Mouse (Mus musculus) heart, adult 2 months (tissue): ENCODE results near the gene Nr2f2. TPM values are rescaled to one million over a fixed set of nuclear protein-coding genes. Genes with fewer than 3 reads are reported as not detected.

Experiments
- DNase-seq, 2 experiments: peaks; one replicate each; pipeline ENCODE4 v3.0.0; 2021
- H3K27ac ChIP-seq: fragments of 200-600 bp; 2 replicates; pipeline ENCODE4 v1.8.1; 2022
- H3K27me3 ChIP-seq: fragments of 200-500 bp; 2 replicates; pipeline ENCODE4 v1.6.1; 2012; ENCODE audit warnings: mild to moderate bottlenecking, low read length, inconsistent platforms, mixed read lengths; ENCODE audit not compliant: control insufficient read depth, insufficient read depth
- H3K36me3 ChIP-seq: fragments of 200-500 bp; 2 replicates; pipeline ENCODE4 v1.6.1; 2012; ENCODE audit warnings: low read length, inconsistent platforms; ENCODE audit not compliant: control insufficient read depth, insufficient read depth
- H3K4me1 ChIP-seq: fragments of 200-500 bp; 2 replicates; pipeline ENCODE4 v1.6.1; 2011; ENCODE audit warnings: low read length; ENCODE audit not compliant: control insufficient read depth, insufficient read depth
- H3K4me3 ChIP-seq: fragments of 200-600 bp; 2 replicates; pipeline ENCODE4 v1.8.1; 2022
- H3K79me2 ChIP-seq: fragments of 200-500 bp; replicated peaks from 2 replicates; pipeline ENCODE4 v1.6.1; 2012; ENCODE audit warnings: mild to moderate bottlenecking, inconsistent platforms, low read length, moderate library complexity, mixed read lengths; ENCODE audit not compliant: control insufficient read depth, insufficient read depth
- H3K9ac ChIP-seq: fragments of 200-500 bp; 2 replicates; pipeline ENCODE4 v1.6.1; 2012; ENCODE audit warnings: low read depth, mild to moderate bottlenecking, control low read depth, inconsistent platforms, low read length, mixed read lengths
- CTCF ChIP-seq: fragments of 200-600 bp; IDR thresholded peaks from 2 replicates; pipeline ENCODE4 v1.8.1; 2022; ENCODE audit warnings: antibody characterized with exemption, mild to moderate bottlenecking, moderate library complexity
- EP300 ChIP-seq: fragments of 200-500 bp; IDR thresholded peaks from 2 replicates; pipeline ENCODE4 v1.6.1; 2011; ENCODE audit warnings: low read depth, low read length, control low read depth; ENCODE audit not compliant: insufficient read depth
- POLR2A ChIP-seq: fragments of 200-500 bp; IDR thresholded peaks from 2 replicates; pipeline ENCODE4 v1.6.1; 2011; ENCODE audit warnings: mild to moderate bottlenecking, low read depth, low read length, control low read depth; ENCODE audit not compliant: insufficient read depth
- WGBS: fragments of 180-500 bp; shearing (Covaris S2); methylation state at CpG from one replicate; pipeline ENCODE4 v1.1.7; 2018; 5-methylcytosine and 5-hydroxymethylcytosine counted together
- intact Hi-C: fragments of 180-260 bp; cut with DNase I; formaldehyde crosslinking; loops from one replicate; pipeline ENCODE4 v1.15.1; 2025
- polyA plus RNA-seq: library from polyadenylated mRNA; depleted of rRNA; stranded (reverse); fragments of >200 nt; gene quantifications from 2 replicates; pipeline ENCODE4 v1.2.3, GENCODE M21; 2012
- total RNA-seq, 2 experiments: library from RNA; stranded (reverse); gene quantifications; 2 replicates each; pipeline ENCODE4 v1.2.3; 2021

Nr2f2 gene
- total and polyA plus RNA-seq, 3 experiments, result 16.4 to 39.3 (median 18.8) TPM

DNA sequence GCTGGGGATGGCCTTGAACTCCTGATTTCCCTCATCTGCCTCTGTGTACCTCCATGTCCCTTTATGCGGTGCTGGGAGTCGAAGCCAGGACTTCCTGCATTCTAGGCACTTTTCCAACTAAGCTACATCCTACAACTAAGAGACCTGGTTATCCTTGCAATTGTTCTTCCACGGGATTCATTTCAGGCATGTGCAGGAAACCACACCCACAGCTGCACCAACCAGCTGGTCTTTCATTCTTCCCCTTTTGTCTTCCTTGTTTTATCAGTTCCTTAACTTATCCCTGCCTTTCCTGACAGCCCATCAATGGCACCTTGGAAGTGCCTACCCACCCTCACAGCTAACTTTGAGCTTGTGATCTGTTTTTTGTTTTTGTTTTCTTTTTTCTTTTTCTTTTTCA is 42.3 kb upstream of the Nr2f2 start:
- H3K27ac ChIP-seq, result peak overlapping the region; percentile 79
- H3K4me3 ChIP-seq, result no peak overlapping the region
- DNase-seq, result no peak
- intact Hi-C loops, result no loop called here
- no peaks in the 10 kb centered on the region for H3K79me2 ChIP-seq
- H3K27me3 ChIP-seq, result no peaks in the 10 kb centered on the region
- H3K4me1 ChIP-seq, result peaks cover 6% of the 10 kb centered on the region; the same call in 1 of the 2 replicates
- WGBS, result 39% methylated on average over 3 of the region's 3 CpGs
- H3K36me3 ChIP-seq, result peaks cover 4% of the 10 kb centered on the region; the same call in 1 of the 2 replicates
- no peak overlapping the region for H3K9ac ChIP-seq
- TF ChIP-seq POLR2A (no peak), CTCF (no peak), EP300 (no peak)

DNA sequence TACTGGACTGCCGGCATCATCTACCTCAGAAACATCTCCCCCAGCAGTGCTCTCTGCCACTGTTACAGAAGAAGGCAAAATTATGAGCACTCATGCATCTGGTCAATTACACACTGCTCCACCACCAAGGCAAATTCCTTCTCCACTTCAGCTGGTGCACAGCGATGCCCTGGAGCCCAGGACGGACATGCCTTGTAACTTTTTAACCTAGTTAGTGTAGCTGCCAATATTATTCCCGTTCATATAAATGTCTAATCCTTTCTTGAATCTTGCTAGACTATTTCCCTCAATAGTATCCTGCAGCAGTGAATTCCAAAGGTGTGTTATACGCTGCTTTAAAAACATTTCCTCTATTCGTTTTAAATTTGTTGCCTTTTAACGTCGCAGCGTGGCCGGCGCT is 40.6 kb upstream of the Nr2f2 start:
- DNase-seq, result no peak
- peaks cover 4% of the 10 kb centered on the region; the same call in 1 of the 2 replicates for H3K36me3 ChIP-seq
- no peak overlapping the region for H3K9ac ChIP-seq
- H3K27me3 ChIP-seq, result no peaks in the 10 kb centered on the region
- H3K4me3 ChIP-seq, result no peak overlapping the region
- WGBS, result 95% methylated on average over 11 of the region's 11 CpGs
- intact Hi-C loops, result no loop called here
- H3K4me1 ChIP-seq, result peaks cover 6% of the 10 kb centered on the region; the same call in 1 of the 2 replicates
- TF ChIP-seq EP300, result no peak
- TF ChIP-seq POLR2A, result no peak
- no peak for TF ChIP-seq CTCF
- no peaks in the 10 kb centered on the region for H3K79me2 ChIP-seq
- H3K27ac ChIP-seq, result no peak overlapping the region

DNA sequence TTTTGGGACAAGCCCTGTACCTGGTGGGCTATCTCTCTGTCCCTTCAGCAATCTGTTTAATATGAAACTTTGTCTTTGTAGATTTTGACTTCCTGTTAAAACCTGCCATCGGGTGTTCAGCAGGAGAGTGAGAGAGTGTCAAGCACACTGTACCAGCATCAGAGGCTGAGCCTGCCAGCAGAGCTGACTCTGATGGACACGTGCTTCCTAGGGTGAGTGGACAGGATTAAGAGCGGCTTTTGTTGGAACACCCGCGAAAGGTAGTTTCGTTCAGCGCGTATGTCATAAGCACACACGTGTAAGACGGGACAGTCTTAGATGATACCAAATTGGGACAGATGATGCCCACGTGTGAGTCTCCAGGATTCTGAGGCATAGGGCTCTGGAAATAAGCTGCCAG is 40.0 kb upstream of the Nr2f2 start:
- 83% methylated on average over 11 of the region's 11 CpGs for WGBS
- H3K4me3 ChIP-seq, result no peak overlapping the region
- H3K27ac ChIP-seq, result no peak overlapping the region
- no peaks in the 10 kb centered on the region for H3K79me2 ChIP-seq
- TF ChIP-seq EP300, result no peak
- no peak for TF ChIP-seq POLR2A
- no peak for TF ChIP-seq CTCF
- intact Hi-C loops, result no loop called here
- H3K27me3 ChIP-seq, result no peaks in the 10 kb centered on the region
- peaks cover 6% of the 10 kb centered on the region; the same call in 1 of the 2 replicates for H3K4me1 ChIP-seq
- no peak overlapping the region for H3K9ac ChIP-seq
- no peak for DNase-seq
- H3K36me3 ChIP-seq, result peaks cover 4% of the 10 kb centered on the region; the same call in 1 of the 2 replicates

GRCm38 (mm10) chr7:70405466-70405865 is 38.9 kb upstream of the Nr2f2 start:
- peaks cover 4% of the 10 kb centered on the region; the same call in 1 of the 2 replicates for H3K36me3 ChIP-seq
- H3K27me3 ChIP-seq, result no peaks in the 10 kb centered on the region
- peaks cover 6% of the 10 kb centered on the region; the same call in 1 of the 2 replicates for H3K4me1 ChIP-seq
- no peak overlapping the region for H3K9ac ChIP-seq
- no peak overlapping the region for H3K4me3 ChIP-seq
- no peak for TF ChIP-seq EP300
- no peak for DNase-seq
- 57% methylated on average over 2 of the region's 2 CpGs for WGBS
- H3K27ac ChIP-seq, result no peak overlapping the region
- no peaks in the 10 kb centered on the region for H3K79me2 ChIP-seq
- intact Hi-C loops, result no loop called here

DNA sequence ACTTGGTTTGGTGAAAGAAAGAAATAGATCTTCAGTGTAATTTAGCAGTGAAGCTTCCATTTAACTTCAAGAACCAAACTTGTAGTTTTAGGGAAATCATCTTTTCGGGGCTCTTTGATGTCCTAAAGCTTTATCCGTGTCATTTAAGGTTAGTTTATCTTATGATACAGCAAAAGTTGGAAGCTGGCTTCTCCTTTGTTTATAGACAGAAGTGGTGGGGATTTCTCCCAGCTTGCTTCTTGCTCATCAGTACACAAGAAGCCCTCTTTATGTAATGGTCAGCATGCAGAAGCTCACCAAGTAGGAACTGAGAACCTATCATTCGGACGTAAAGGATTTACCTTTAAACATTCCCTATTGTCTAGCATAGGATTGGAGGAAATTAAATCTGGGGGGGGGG is 16.3 kb upstream of the Nr2f2 start:
- Histone ChIP-seq H3K36me3 (no peaks in the 10 kb centered on the region), H3K4me1 (no peaks in the 10 kb centered on the region), H3K79me2 (no peaks in the 10 kb centered on the region), H3K9ac (no peak overlapping the region), H3K4me3 (no peak overlapping the region), H3K27ac (no peak overlapping the region), H3K27me3 (no peaks in the 10 kb centered on the region)
- TF ChIP-seq EP300 (no peak), CTCF (no peak), POLR2A (no peak)
- WGBS, result 84% methylated on average over 4 of the region's 4 CpGs
- intact Hi-C loops, result no loop called here
- DNase-seq, result no peak

GRCm38 (mm10) chr7:70381409-70382244 is 15.1 kb upstream of the Nr2f2 start:
- no peaks in the 10 kb centered on the region for H3K79me2 ChIP-seq
- whole genome bisulfite sequencing, result 92% methylated on average over 14 of the region's 14 CpGs
- TF ChIP-seq POLR2A, result no peak
- no peak for TF ChIP-seq EP300
- no peak for TF ChIP-seq CTCF

More at GRCm38 (mm10) chr7:70381409-70382244, 15.1 kb upstream of the Nr2f2 start:
- DNase-seq, result no peak
- Histone ChIP-seq H3K9ac (no peak overlapping the region), H3K27ac (no peak overlapping the region), H3K27me3 (no peaks in the 10 kb centered on the region), H3K4me1 (no peaks in the 10 kb centered on the region), H3K4me3 (no peak overlapping the region), H3K36me3 (no peaks in the 10 kb centered on the region)
- intact Hi-C loops, result no loop called here
